Mouse (Mus musculus): Measurements from ENCODE around the gene Lipt1.

Lipt1 gene

DNA sequence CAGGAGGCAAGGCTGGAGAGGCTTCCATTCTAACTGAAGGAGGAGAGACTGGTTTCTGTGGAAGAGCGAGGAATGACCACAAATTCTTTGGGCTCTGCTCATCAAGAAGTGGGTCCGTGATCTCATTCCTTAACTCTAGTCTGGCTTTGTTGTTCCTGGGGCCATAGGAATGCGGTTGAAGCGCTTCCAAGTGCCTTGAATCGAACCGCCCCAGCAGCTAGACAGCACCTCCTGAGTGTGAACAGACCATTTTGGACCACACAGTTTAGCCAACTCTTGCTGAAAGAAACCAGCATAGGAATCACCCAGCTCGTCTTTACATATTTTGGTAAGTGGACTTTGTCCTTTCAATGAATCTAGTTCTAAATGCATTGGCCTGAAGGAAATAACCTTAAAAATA, at the start of gene Lipt1:
TSS of gene Lipt1 (plus strand) at position 35 of the 400 bp plus-strand sequence.
- ATAC-seq (ENCODE audit: insufficient number of reproducible peaks, low FRiP score, low TSS enrichment) = peak; percentile 26

DNA sequence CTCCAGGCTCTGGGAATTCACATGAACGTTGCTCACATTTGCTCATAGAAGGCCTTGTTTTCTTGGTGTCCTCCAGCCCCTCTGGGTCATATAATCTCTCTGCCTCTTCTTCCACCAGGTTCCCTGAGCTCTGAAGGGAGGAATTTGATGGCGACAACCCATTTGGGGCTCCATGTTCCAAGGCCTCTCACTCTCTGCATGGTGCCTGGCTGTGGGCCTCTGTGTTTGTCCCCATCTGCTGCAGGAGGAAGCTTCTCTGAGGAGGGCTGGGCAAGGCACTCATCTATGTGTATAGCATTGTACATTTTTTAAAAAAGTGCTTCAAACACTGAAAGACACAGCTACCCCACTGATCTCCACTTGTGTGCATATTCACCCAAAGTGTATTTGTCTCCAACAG, 39.9 kb upstream of the Lipt1 start:
- peak; percentile 88 for ATAC-seq (ENCODE audit: insufficient number of reproducible peaks, low FRiP score, low TSS enrichment)

DNA sequence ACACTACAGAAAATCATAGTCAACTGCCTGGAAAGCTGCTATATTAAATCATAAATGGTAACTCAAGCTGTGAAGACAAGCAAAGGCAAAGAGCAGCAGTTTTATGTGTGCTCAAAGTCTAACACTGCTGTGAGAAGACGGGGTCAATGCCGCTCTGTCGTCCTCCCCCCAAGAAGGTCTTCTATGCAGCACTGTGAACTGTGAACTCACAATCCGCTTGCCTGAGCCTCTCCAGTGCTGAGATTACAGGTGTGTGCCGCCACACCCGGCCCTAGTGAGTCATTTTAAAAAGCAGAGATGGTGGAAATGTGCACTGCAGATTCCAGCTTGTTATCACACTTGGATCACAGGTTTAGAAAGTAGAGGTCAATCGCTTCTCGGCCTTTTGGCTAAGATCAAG, 24.7 kb upstream of the Lipt1 start:
- no peak for ATAC-seq (ENCODE audit: insufficient number of reproducible peaks, low FRiP score, low TSS enrichment)

DNA sequence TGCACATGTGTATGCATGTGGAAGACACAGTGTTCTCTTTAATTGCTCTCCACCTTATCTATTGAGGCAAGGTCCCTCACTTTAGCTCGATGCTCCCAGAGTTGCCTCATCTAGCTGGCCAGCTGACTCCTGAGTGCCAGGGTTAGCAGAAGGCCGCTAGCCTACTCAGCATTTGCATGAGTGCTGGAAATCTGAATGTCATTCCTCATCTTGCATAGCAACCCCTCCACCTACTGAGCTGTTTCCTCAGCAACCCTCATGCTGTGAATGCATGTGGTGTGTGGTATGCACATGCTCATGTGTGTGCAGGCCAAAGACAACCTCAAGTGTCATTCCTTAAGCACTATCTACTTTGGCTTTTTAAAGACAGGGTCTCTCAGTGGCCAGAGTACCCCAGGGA, 20.8 kb upstream of the Lipt1 start:
- no peak for ATAC-seq (ENCODE audit: insufficient number of reproducible peaks, low FRiP score, low TSS enrichment)

DNA sequence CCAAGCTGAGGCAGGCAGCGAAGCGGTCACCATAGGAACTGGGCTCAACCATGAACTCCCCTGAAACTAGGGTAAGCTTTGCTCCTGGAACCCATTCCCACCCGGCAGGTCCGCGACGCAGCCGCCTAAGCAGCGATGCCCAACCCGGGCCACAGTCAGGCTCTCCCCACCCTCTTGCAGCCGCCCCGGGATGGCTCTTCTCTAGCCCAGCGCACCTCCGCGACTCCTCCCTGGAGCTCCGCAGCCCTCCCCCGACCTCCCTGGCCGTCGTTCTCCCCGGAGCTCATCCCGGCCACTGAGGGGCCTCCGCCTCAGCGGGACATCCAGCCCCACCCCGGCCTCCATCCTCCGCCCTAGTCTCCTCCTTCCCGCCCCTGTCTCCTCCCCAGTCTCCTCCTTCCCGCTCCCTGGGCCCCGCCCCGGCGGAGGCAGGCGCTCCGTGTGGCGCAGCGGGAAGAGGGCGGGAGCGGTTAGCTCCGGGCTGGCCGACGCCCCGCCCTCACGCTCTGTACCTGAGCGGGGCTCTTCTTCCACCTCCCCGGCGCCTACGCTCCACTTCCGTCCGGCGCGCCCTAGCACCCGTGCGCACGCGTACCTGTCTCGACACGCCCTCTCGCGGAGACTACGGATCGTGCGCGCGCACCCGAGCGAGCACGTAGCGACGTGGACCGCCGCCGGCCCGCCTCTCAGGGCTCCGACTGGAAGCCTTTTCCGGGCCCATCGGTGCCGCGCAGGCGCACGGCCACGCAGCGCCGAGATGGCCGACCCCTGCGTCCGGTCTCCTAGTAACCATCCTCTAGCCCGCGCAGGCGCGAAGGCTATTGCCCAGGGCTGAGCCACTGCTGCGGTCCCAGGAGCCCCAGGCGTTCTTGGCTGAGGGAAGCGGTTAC, 6.8 kb upstream of the Lipt1 start:
- peak; percentile 95 for ATAC-seq (ENCODE audit: insufficient number of reproducible peaks, low FRiP score, low TSS enrichment)

DNA sequence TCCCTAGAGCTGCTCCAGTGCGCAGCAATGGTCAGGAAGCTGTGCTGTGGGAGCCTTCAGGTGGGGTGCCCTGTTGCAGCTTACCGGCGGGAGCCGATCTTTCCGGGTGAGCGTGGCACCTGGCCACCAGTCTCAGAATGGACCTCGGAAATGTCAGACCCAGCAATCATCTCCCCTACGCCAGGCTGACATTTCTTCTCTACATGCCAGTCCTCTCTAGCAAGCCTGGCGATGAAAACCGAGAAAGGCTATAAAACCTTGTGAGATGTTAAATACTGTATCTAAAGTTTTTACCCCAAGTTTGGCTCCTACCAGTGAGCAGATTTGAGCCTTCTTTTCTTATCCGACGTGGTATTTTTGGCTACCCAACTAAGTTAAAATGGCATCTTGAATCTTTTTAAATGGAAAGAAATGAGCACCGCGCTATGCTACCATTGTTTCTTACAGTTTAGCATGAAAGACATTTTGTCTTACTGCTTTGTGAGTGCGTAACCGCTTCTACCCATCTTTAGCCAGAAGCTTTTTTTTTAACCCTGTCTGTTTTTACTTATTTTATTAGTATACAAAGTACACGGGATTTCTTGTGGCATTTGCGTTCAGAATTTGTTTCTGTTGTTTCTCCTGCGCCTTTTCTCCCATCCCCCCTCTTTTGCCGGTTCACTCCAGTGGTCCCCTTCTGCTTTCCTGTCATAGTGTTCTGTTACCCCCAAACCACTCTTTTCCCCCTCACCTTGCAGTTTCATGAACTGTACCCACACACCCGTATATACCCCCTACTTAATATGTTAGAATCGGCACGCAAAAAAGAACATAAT, 5.9 kb upstream of the Lipt1 start:
- no peak for ATAC-seq (ENCODE audit: insufficient number of reproducible peaks, low FRiP score, low TSS enrichment)

DNA sequence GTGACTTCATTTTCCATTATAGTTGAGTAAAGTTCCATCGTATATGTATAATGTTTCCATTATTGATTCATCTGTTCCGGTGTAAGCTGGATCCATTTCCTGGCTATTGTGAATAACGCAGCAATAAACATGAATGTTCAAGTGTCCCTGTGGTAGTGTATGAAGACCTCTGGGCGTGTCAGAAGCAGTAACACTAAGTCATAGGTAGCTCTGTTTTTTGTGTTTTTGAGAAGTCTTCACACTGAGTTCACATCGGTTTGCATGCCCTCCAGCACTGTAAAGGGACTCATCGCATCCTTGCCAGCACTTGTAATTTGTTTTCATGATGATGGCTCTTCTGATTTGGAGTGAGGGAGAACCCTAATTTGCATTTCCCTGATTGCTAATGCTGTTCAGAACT, 5.3 kb upstream of the Lipt1 start, which contains the start of gene Tsga10:
TSS of gene Tsga10 (minus strand) at position 144 of the 400 bp plus-strand sequence.
- no peak for ATAC-seq (ENCODE audit: insufficient number of reproducible peaks, low FRiP score, low TSS enrichment)

DNA sequence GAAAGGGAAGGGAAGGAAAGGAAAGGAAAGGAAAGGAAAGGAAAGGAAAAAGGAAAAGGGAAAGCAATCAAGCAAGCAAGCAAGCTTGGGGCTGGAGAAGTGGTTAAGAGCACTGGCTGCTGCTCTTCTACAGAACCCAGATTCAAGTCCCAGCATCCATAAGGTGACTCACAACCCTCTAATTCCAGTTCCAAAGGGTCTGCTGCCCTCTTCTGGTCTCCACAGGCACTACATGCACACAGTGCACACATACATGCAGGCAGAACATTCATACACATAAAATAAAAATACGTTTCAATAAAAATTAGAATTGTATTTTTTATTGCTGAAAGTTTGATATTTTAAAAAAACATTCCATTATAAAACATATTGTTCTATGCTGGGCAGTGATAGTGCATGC, 4.5 kb upstream of the Lipt1 start:
- ATAC-seq (ENCODE audit: insufficient number of reproducible peaks, low FRiP score, low TSS enrichment) = no peak

DNA sequence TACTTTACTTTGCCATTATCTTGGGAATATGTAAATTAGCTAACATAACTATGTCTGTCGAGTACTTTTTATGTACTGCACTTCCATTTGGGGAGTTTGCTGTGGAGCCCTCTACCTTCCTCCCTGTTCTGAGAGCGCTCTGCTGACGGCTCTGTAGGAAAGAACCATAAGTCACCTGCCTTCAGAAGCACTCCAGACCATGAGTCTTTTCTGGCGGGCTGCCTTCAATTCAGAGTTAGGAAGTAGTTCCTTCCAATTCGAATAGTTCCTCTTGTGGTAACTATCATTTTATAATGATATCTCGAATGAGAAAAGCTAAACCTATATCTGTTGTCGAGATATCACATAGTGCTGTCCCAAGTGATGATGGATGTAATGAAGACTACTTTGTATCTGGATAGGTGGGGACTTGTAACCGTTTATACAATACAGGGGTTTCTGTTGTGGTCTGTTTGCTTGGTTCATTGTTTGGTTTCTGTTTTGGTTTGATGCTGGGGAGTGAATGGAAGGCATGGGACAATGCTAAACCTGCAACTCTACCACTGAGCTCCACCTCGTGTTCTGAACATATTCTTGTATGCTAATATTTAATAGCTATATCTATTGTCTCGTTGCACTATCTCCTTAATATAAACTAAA, 3.7 kb upstream of the Lipt1 start:
- no peak for ATAC-seq (ENCODE audit: insufficient number of reproducible peaks, low FRiP score, low TSS enrichment)

DNA sequence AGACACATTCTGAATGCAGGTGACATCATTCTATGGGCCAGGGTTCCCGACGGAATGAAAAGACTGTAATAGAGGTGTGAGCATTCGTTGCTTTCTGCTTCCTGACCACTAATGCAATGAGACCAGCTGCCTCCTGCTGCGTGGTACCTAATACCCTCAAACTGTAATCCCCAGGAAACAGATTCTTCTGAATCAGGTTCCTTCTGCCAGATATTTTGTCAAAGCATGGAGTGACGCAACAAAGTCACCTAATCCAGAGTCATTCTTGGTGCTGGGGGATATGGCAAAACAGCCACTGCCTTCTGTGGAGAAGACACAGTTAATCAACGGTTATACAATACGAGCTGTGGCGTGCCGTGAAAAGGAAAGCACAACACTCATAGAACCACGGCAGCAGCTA, 2.9 kb upstream of the Lipt1 start:
- ATAC-seq (ENCODE audit: insufficient number of reproducible peaks, low FRiP score, low TSS enrichment) = no peak

DNA sequence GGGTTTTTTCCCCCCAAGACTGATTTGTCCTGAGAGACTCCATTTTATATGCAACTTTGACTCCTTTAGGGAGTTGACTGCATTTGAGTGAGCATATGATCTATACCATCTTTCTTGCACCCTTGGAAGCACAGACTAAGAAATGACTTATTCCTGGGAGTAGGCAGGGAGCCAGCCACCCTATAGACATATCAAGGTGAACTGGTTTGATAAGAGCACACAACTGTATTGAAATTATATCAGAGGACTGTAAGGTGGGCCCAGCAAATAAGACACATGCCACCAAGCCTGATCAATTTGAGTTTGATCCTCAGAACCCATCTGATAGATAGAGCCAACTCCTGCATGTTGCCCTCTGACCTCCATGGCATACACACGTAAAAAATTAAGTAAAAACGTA, 2.2 kb upstream of the Lipt1 start:
- ATAC-seq (ENCODE audit: insufficient number of reproducible peaks, low FRiP score, low TSS enrichment) = no peak

DNA sequence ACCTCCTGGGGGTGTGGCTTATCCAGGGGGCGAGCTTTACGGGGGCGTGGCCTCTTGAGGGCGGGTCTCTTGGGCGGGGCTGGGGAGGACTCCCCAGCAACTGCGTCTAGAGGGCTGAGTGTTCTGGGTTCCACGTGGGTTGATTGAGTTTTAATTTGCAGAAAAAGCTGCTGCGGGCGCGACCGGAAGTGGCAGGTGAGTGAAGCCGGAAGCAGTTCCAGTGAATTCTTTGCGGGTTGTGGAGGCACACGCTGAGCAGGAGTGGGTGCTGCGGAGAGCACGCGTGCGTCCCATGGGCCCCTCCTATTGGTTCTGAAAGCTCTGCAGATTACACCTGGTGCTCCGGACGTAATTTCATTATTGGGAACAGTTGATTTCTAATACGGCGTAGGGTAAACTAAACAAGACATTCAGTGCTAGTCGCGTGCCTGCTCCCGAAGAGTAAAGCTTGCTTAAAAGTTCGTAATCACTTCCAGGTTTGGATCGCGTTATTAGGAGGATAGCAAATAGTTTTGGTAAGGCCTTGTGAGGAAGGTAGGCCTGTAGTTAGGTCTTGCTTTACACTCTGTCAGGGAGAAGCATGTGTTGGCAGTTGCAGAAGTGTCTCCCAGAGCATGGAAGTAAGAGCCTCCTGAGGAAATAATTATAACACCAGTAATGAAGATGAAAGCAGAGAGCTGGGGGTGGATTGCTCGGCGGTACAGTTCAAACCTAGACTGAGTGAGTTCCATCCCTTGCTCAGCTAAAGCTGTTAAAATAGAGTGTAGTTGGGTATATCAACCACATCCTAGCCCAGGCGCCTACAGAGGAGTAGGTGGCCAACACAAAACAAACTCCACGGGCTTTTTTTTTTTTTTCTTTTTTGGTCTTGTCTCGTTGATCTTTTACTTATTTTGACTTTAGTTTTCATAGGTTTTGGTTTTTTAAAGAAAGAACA, 861 bp downstream of the Lipt1 start:
- peak; percentile 86 for ATAC-seq (ENCODE audit: insufficient number of reproducible peaks, low FRiP score, low TSS enrichment)

DNA sequence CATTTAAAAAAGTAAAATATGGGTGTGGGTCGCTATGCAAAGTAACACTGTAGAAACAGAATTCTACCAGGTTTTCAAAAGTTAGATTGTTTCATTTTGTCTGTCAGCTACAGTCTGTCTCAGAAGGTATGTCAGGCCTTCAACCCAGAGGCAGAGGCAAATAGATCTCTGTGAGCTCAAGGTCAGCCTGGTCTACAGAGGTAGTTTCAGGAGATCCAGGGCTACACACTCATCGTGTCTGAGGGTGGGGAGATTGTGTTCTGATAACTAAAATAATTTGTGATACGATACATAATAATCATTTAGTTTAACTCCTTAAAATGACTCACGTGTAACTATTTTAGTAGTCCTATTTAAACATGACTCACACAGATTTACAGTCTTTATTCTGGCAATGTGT, 1.6 kb downstream of the Lipt1 start:
- no peak for ATAC-seq (ENCODE audit: insufficient number of reproducible peaks, low FRiP score, low TSS enrichment)

DNA sequence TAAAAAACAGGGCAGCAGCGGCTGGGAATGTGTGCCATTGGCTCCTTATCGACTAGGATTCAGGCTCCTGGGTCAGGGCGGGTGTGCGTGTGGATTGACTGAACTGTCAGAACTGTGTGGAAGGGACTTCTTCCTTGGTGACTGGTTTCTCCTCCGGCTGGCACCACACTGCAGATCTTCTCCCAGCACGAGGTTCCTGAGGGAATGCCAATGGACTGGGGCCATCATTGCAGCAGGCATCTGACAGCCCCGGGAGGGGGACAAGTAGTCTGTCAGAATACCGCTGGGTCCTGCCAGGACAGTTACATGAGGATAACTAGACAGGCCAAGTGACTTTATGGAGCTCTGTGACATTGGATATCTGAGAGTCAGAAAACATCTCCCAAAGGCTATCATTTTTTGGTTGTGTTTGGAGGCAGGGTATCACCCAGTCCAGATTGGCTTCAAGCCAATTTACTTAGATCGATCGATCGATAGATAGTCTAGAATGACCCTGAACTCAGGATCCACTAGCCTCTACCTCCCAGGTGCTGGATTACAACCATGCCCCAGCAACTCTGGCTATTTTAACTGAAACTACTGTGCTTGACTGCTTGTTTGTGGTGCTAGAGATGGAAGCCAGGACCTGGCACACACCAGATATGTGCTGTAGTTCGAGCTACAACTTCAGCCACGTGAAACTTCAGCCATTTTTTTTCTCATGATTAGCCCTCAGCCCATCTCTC, 6.4 kb downstream of the Lipt1 start:
- ATAC-seq (ENCODE audit: insufficient number of reproducible peaks, low FRiP score, low TSS enrichment) = no peak

DNA sequence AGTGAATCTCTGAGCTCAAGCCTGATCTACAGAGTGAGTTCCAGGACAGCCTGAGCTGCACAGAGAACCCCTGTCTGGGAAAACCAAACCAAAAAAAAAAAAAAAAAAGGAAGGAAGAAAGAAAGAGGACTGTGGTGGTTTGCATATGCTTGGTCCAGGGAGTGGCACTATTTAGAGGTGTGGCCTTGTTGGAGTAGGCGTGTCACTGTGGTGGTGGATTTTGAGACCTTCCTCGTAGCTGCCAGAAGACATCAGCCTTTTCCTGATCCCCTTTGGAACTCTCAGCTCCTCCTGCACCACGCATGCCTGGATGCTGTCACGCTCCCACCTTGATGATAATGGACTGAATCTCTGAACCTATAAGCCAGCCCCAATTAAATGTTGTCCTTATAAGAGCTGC, 11.9 kb downstream of the Lipt1 start:
- ATAC-seq (ENCODE audit: insufficient number of reproducible peaks, low FRiP score, low TSS enrichment) = no peak

DNA sequence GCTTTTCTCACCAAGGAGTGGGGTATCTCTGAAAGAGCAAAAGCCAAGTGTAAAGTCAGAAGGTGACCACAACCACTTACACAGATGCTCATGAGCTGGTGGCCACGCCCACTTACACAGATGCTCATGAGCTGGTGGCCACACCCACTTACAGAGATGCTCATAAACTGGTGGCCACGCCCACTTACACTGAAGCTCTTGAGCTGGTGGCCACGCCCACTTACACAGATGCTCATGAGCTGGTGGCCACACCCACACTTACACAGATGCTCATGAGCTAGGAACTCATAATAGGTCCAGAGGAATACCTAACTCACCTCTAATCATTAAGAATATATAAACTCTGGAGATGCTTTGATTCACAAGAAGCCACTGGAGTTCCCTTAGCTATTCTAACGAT, 12.9 kb downstream of the Lipt1 start:
- ATAC-seq (ENCODE audit: insufficient number of reproducible peaks, low FRiP score, low TSS enrichment) = no peak

DNA sequence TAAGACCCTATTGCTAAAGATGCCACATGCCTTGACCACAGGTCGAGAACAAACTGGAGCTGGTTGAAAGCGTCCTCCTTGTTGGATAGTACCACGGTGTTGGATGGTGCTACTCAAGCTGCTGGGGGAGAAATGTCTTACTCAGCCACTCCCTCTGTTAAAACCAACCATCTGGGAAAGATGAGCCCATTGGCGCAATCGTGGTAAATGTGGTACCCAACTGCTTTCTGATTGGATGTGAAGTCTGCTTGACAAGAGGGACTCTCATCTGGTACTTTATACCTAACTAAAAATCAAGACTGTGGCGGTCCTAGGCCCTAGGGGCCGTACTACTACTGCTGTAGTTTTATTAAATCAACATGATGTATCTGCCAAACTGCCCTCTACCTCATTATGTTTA, 17.7 kb downstream of the Lipt1 start:
- ATAC-seq (ENCODE audit: insufficient number of reproducible peaks, low FRiP score, low TSS enrichment) = no peak

DNA sequence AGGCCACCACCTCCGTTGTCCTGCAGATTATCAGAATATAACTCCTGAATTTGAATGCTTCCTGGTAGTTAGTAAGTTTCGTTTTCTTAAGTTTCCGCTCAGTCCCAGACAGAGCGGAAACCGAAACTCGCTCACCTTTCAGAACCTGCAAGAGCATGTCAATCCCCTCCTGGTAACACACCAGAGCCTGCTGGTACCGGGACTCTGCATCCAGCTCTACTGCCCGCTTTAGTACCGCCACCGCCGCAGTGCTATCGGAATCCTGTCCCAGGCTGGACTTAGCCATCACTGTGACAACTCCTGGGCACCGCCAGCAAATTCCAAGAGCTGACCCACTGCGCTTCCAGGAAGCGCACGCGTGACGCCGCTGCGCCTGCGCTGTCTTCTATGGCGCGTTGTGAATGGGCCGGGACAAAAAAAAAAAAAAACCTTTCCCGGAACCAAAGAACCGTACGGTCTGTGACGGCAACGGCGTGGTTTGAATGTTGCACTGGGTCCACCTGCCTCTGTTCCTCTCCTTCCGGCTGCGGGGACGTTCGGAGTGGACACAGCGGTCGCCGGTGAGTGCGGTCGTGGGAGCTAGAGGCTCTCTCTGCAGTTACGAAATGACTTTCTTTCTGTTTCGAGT, 18.6 kb downstream of the Lipt1 start, which contains the start of the genes Mitd1 and Mrpl30:
TSS of gene Mitd1 (minus strand) at position 387 of the 628 bp plus-strand sequence.
TSS of gene Mrpl30 (plus strand) at position 453 of the 628 bp plus-strand sequence.
- peak; percentile 97 for ATAC-seq (ENCODE audit: insufficient number of reproducible peaks, low FRiP score, low TSS enrichment)

DNA sequence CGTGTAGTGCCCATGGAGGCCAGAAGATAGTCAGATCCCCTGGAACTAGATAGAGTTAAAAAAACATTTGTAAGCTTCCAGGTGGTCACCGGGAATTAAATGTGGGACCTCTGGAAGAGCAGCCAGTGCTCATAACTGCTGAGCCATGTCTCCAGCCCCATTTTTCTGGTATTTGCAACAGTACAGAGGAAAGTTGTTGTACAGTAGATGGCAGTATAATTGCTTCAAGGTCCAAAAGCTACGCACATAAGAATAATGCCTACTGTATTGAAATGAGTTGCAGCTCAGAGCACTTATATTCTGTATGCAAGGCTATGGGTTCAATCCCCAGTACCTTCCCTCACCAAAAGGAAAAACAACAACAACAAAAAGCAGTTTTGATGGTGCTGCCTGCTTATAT, 19.9 kb downstream of the Lipt1 start:
- no peak for ATAC-seq (ENCODE audit: insufficient number of reproducible peaks, low FRiP score, low TSS enrichment)

Data from cerebellum, adult (tissue).